In genomic region chr1:38936780-38937179, GRCm38 (mm10) we compare ENCODE assay signal across 9 mouse cellular contexts. TPM values are rescaled to one million over a fixed set of nuclear protein-coding genes. Genes with fewer than 3 reads are reported as not detected.
A peak's percentile ranks its signal among the peaks of the same experiment; 100 is the strongest.
DNase-seq lines count a peak whose midpoint lies in the region; ATAC-seq lines count a peak whose summit lies in the region.
"Had no signal": no experiment of that assay in that cellular context is flagged by ENCODE, and none has a peak within 500 bp of the region (broad histone marks: within the 10 kb centered on the region; RNA-seq: fewer than 3 reads in every experiment).

No protein-coding gene starts in this region.

- ATAC-seq in hindbrain, embryonic 14.5 days (ENCODE audit: low FRiP score), result no peak
- ATAC-seq in hindbrain, embryonic 16.5 days, result no peak
- no peak for ATAC-seq in neural tube, embryonic 11.5 days (ENCODE audit: insufficient read depth, low FRiP score, low TSS enrichment)
- no peak for ATAC-seq in megakaryocyte, adult 5-6 weeks (ENCODE audit: poor library complexity, severe bottlenecking)

- no peak overlapping the region for H3K27ac ChIP-seq in hindbrain, embryonic 14.5 days
- no peak overlapping the region for H3K27ac ChIP-seq in hindbrain, embryonic 16.5 days (ENCODE audit: low read depth, low read length)
- H3K27ac ChIP-seq in neural tube, embryonic 11.5 days (ENCODE audit: low read depth, low read length), result no peak overlapping the region

- H3K4me3 ChIP-seq in hindbrain, embryonic 14.5 days (replicated peaks; ENCODE audit: low read length), result no peak overlapping the region
- no peak overlapping the region for H3K4me3 ChIP-seq in hindbrain, embryonic 16.5 days (ENCODE audit: low read length)
- H3K4me3 ChIP-seq in neural tube, embryonic 11.5 days (ENCODE audit: low read depth, low read length), result no peak overlapping the region

- H3K36me3 ChIP-seq in hindbrain, embryonic 14.5 days (replicated peaks; ENCODE audit: control insufficient read depth, insufficient read depth), result no peaks in the 10 kb centered on the region
- H3K36me3 ChIP-seq in hindbrain, embryonic 16.5 days (ENCODE audit: control insufficient read depth, insufficient read depth, low read length), result no peaks in the 10 kb centered on the region
- no peaks in the 10 kb centered on the region for H3K36me3 ChIP-seq in neural tube, embryonic 11.5 days (ENCODE audit: control insufficient read depth, insufficient read depth, low read length)

- peak; percentile 29 for DNase-seq in hindbrain, embryonic 14.5 days (ENCODE audit: low spot score)
- peak; percentile 5 to 10 for DNase-seq in urinary bladder, postnatal 36 days (ENCODE audit: low spot score in 2 of 2)
- DNase-seq in urinary bladder, postnatal 10 days (ENCODE audit: low spot score), result no peak
- DNase-seq in cerebellum, adult 11 months, result peak; percentile 30
- DNase-seq in frontal cortex, postnatal 36 days (ENCODE audit: low spot score in 2 of 2), result peak; percentile 7 to 31
- peak; percentile 71 for DNase-seq in neural tube, embryonic 11.5 days (ENCODE audit: low spot score)

- H3K9me3 ChIP-seq in hindbrain, embryonic 14.5 days (ENCODE audit: control insufficient read depth, low read length), result no peaks in the 10 kb centered on the region
- H3K9me3 ChIP-seq in hindbrain, embryonic 16.5 days (ENCODE audit: control insufficient read depth, low read length), result no peaks in the 10 kb centered on the region
- H3K9me3 ChIP-seq in neural tube, embryonic 11.5 days (ENCODE audit: control insufficient read depth, low read length), result no peaks in the 10 kb centered on the region

- no peaks in the 10 kb centered on the region for H3K27me3 ChIP-seq in hindbrain, embryonic 14.5 days (ENCODE audit: control insufficient read depth, insufficient read depth, low read length)
- no peaks in the 10 kb centered on the region; the same call in 1 of the 2 replicates for H3K27me3 ChIP-seq in hindbrain, embryonic 16.5 days (replicated peaks; ENCODE audit: control insufficient read depth, insufficient read depth, low read length)
- no peaks in the 10 kb centered on the region for H3K27me3 ChIP-seq in neural tube, embryonic 11.5 days (ENCODE audit: control insufficient read depth, insufficient read depth, low read length)

- H3K4me2 ChIP-seq in hindbrain, embryonic 14.5 days (replicated peaks), result no peak overlapping the region
- no peak overlapping the region for H3K4me2 ChIP-seq in hindbrain, embryonic 16.5 days (ENCODE audit: low read length)
- H3K4me2 ChIP-seq in neural tube, embryonic 11.5 days (ENCODE audit: low read depth), result no peak overlapping the region

- WGBS in hindbrain, embryonic 14.5 days, result 22% methylated on average over 6 of the region's 6 CpGs
- 24% methylated on average over 6 of the region's 6 CpGs for WGBS in hindbrain, embryonic 16.5 days
- WGBS in neural tube, embryonic 11.5 days, result 27% methylated on average over 6 of the region's 6 CpGs

- no peaks in the 10 kb centered on the region for H3K4me1 ChIP-seq in hindbrain, embryonic 14.5 days (replicated peaks; ENCODE audit: control insufficient read depth, insufficient read depth, low read length)
- H3K4me1 ChIP-seq in hindbrain, embryonic 16.5 days (ENCODE audit: control insufficient read depth, insufficient read depth, low read depth, low read length), result no peaks in the 10 kb centered on the region
- H3K4me1 ChIP-seq in neural tube, embryonic 11.5 days (ENCODE audit: control insufficient read depth, insufficient read depth, low read length), result no peaks in the 10 kb centered on the region

- H3K9ac ChIP-seq in hindbrain, embryonic 14.5 days, result no peak overlapping the region
- H3K9ac ChIP-seq in hindbrain, embryonic 16.5 days (ENCODE audit: low read depth, low read length), result no peak overlapping the region
- no peak overlapping the region for H3K9ac ChIP-seq in neural tube, embryonic 11.5 days (ENCODE audit: low read length)

RNA-seq across cellular contexts. Expression of gene Nms, which starts 2.2 kb away (rescaled TPM):
- 1.7 and 3.2 TPM in 2 replicates for polyA plus RNA-seq in hindbrain, embryonic 14.5 days (2014; fragmentation: Nextera tagmentation; extraction: Ambion mirVana)
- polyA plus RNA-seq in hindbrain, embryonic 16.5 days (2015; fragmentation: Nextera tagmentation; extraction: Ambion mirVana), result 1.4 and 2.0 TPM in 2 replicates
- 2.7 and 3.4 TPM in 2 replicates for polyA plus RNA-seq in neural tube, embryonic 11.5 days (2014; fragmentation: Nextera tagmentation; extraction: Ambion mirVana)
- total RNA-seq in megakaryocyte, adult 5-6 weeks (2015), result not detected in 2 replicates
- not detected in 2 replicates for total RNA-seq in megakaryocyte, adult 5-6 weeks (2017)
- polyA plus RNA-seq: gonadal fat pad, adult 2 months had no signal

RNA-seq across cellular contexts. Expression of gene Chst10, which starts 38.8 kb away (rescaled TPM):
- 63.1 and 66.8 TPM in 2 replicates for polyA plus RNA-seq in hindbrain, embryonic 14.5 days (2014; fragmentation: Nextera tagmentation; extraction: Ambion mirVana)
- 50.4 and 55.6 TPM in 2 replicates for polyA plus RNA-seq in hindbrain, embryonic 16.5 days (2015; fragmentation: Nextera tagmentation; extraction: Ambion mirVana)
- polyA plus RNA-seq in neural tube, embryonic 11.5 days (2014; fragmentation: Nextera tagmentation; extraction: Ambion mirVana), result 23.7 and 25.3 TPM in 2 replicates
- total RNA-seq in megakaryocyte, adult 5-6 weeks (2015), result 0.54 and 0.59 TPM in 2 replicates
- total RNA-seq in megakaryocyte, adult 5-6 weeks (2017), result 0.26 and 0.37 TPM in 2 replicates

RNA-seq across cellular contexts. Expression of gene Pdcl3, which starts 48.6 kb away (rescaled TPM):
- 131 and 141 TPM in 2 replicates for polyA plus RNA-seq in hindbrain, embryonic 14.5 days (2014; fragmentation: Nextera tagmentation; extraction: Ambion mirVana)
- polyA plus RNA-seq in hindbrain, embryonic 16.5 days (2015; fragmentation: Nextera tagmentation; extraction: Ambion mirVana), result 144 and 165 TPM in 2 replicates
- polyA plus RNA-seq in neural tube, embryonic 11.5 days (2014; fragmentation: Nextera tagmentation; extraction: Ambion mirVana), result 147 and 159 TPM in 2 replicates
- 77.5 and 88.7 TPM in 2 replicates for total RNA-seq in megakaryocyte, adult 5-6 weeks (2015)
- total RNA-seq in megakaryocyte, adult 5-6 weeks (2017), result 49.2 and 58.5 TPM in 2 replicates
